Mouse (Mus musculus) lung, adult 18-20 months (tissue): Measurements from ENCODE around the gene Oxa1l.

Source experiments
- DNase-seq, 2 experiments: peaks; one replicate each; pipeline ENCODE4 v3.0.0; 2022; ENCODE audit warnings: mixed read lengths in 2 of 2

Gene Oxa1l

GRCm38 (mm10) chr14:54372923-54373322, 12.3 kb downstream of the Oxa1l start:
- DNase-seq = no peak

DNA sequence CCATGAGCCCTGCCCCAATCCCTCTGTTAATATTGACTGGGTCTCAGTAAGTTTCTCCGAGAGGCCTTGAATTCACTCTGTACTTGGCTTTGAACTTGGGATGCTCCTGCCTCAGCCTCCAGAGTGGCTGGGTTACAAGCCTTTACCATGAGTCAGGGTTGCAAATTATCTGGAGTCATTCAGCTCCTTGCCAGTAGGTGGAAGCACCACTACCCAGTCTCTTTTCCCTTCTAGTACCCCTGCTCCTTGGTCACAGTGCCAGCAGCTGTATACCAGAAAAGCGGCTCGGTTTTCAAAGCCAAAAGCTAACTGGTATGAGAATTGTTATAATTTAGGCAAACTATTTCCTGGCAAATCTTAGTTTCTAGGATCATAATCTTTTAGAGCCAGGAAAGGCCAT, 15.3 kb downstream of the Oxa1l start:
- DNase-seq = peak; percentile 32 to 58

GRCm38 (mm10) chr14:54377166-54377565, 16.5 kb downstream of the Oxa1l start:
- DNase-seq = no peak

- DNase-seq = no peak
Observed at GRCm38 (mm10) chr14:54379571-54379970, 18.9 kb downstream of the Oxa1l start.

- DNase-seq = no peak
Observed at GRCm38 (mm10) chr14:54380616-54381015, 20.0 kb downstream of the Oxa1l start.

- no peak for DNase-seq
Observed at GRCm38 (mm10) chr14:54381816-54382215, 21.2 kb downstream of the Oxa1l start.

- no peak for DNase-seq
Observed at GRCm38 (mm10) chr14:54382641-54383040, 22.0 kb downstream of the Oxa1l start.

DNA sequence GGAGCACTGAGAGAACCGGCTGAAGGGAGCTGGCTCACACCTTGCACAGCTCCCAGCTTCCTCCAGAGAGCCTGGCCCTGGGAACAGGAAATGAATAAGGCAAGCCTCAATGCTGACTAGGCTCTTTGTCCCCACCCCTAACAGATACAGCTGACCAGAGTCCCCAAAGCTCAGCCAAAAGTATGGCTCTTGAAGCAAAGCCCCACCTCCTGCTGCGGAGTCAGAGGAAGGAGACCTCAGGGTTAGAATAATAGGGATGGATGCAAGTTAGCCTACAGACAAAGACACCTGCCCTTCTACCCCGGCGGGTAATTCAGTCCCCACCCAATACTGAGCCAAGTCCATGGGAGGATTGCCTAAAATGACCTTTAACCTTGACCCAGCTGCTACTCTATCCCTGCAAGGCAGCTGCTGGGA, 22.7 kb downstream of the Oxa1l start:
- no peak for DNase-seq

DNA sequence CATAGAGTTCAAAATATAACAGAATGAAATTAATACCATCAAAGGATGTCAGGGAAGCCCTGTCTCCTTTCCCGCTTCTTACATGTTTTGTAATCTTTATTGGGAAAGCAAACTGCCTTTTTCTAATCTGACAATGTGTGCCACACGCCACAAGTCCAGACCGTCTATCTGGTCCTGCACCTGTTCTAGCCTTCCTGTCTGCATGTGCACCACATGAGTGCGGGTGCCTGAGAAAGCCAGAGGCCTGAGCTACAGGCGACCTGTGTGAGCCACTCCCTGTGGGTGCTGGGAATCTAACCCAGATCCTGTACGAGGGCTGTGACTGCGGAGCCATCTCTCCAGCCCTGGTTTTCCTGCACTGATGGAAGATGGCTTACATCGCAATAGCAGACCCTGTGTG, 23.8 kb downstream of the Oxa1l start:
- no peak for DNase-seq

DNA sequence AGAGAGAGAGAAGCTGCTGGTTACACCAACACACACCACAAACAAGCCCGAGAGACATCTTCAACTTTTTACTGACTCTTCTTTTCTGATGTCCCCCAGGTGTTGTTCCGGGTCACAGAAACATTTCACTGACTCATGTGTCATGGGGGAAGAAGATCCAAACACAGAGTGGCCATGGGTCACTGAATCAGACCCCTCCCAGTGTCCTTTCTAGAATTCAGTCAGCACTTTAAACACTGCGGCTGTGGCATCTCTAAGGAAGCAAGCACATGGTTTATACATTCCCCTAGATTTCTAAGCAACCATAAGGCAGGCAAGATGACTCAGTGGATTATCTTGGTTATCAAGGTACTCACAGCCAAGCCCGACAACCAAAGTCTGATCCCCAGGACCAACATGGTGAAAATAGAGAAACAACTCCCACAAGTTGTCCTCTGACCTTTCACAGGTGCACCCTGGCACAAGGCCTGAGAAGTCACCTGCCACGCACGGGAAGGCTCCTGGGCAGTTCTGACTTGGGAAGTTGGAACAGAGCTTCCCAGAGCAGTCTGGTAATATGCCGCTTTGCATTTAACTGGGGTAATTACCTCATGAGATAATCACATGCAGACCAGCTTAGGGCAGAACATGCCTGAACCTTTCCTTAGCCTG, 25.5 kb downstream of the Oxa1l start:
- DNase-seq = no peak

GRCm38 (mm10) chr14:54387546-54387945, 26.9 kb downstream of the Oxa1l start:
- no peak for DNase-seq

- peak; percentile 31 to 59 for DNase-seq
Observed at GRCm38 (mm10) chr14:54390843-54391242, 30.2 kb downstream of the Oxa1l start.

DNA sequence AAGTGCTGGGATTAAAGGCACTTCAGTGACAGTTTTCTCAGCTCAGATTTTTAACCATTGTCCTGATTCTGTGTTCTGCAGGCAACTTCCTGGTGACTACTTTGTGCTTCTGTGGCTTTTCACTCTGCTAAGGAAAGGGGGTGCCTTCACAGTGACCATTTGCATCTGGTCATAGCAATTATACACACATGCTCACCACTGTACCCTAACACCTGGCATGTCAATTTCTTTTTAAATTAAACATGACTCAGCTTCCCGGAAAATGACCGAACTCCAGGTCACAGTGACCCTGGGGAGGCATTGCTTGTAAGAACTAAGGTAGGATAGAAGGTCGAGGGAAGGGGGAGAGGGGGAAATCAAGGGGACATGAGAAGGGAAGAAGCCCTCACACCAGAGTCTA, 33.2 kb downstream of the Oxa1l start:
- DNase-seq = no peak

- no peak for DNase-seq
Observed at GRCm38 (mm10) chr14:54394309-54394708, 33.7 kb downstream of the Oxa1l start.

GRCm38 (mm10) chr14:54396685-54397084, 36.1 kb downstream of the Oxa1l start:
- DNase-seq = no peak

GRCm38 (mm10) chr14:54397872-54398527, 37.4 kb downstream of the Oxa1l start:
- no peak for DNase-seq

- DNase-seq = no peak
Observed at GRCm38 (mm10) chr14:54398528-54398916, 37.9 kb downstream of the Oxa1l start.

DNA sequence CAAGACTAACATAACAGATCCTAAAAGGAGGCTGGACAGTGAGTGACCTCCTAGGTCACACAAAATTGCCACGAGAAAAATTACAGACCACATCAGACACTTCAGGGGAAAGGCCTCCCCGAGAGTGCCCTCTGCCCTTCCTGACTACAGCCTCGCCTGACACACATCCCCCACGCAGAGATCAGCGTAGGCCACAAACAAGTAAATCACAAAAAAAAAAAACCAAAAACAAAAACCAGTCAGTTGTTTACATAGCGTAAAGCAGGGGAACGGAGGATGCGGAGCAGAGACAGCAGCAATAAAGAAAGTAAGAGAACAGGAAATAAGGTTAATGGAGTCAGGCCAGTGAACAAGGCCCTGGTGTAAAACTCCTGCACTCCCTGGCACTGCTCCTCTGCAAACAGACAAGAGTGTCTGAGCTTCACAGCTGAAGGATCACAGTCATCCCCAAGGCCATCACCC, 38.3 kb downstream of the Oxa1l start:
- DNase-seq = no peak

GRCm38 (mm10) chr14:54401723-54402122, 41.1 kb downstream of the Oxa1l start:
- DNase-seq = no peak

- DNase-seq = no peak
Observed at GRCm38 (mm10) chr14:54408336-54409056, 47.9 kb downstream of the Oxa1l start.

DNA sequence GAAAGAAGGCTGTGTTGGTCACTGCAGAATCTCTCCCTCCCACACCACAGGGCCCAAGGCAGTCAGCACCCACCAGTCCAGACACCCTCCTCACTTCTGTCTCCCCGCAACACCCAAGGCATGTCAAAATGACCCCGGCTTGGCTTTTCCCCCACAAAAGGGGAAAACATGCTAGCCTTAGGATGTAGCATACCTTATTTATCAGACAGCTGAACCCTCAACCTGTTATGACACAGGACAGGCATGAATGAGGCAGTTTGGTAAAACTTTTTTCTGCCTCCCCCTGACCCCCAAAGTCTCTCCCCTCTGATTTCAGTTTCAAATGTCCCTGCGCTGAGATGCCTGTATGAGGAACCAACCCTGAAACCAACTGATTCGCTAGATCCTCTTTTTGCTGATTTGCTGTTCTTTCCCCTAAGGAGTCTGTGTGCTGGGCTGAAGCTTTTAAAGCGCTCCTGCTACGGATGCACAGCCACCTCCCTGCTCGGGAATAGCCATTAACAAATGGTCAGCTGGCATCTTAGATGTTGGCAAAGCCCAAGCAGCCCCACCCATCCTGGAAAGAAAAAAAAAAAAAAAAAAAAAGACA, 48.5 kb downstream of the Oxa1l start:
- DNase-seq = peak in 1 of 2 experiments; percentile 16

DNA sequence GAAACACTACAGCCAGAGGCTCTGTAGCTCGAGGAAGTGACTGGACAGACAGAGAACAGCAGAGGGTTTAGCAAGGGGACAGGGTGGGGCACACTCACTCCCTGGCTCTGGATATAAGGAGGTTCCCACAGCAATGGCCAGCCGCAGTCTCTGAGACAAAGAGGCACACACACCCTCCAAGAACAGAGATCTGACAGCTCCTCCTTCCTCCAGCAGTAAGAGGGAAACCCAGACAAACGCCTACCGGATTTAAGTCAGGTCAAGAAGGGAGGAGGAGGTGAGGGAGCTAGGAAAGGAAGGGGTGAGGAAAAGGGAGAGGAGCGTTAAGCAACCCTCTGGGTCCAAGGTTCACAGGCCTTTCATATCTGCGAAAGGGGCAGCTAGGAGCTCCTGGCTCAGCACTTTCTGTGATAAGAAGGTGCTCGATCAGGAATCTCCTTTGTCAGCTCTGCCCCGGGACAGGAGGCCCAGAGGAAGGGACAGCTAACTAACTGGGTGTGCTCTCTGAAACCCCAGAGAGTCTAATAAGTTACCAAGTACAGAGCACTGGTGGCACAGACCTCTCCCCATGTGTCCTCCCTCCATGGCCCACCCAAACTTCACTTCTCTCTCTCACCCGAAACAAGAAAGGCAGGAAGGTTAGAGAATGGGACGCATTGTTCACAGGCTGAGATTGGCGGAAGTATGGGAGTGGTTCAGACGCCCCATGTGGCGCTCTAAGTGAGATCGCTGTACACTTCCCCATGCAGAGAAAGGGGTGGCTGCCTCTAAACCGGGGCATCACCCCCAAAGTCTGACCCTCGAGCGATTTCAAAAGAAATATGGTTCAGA, 49.6 kb downstream of the Oxa1l start:
- peak; percentile 59 to 66 for DNase-seq
